ENCODE assay signal across 21 mouse cellular contexts in genomic region chr9:65508449-65508848, GRCm38 (mm10). TPM values are rescaled to one million over a fixed set of nuclear protein-coding genes. Genes with fewer than 3 reads are reported as not detected.
DNase-seq lines count a peak whose midpoint lies in the region; ATAC-seq and TF ChIP-seq lines count a peak whose summit lies in the region.
"Had no signal": no experiment of that assay in that cellular context is flagged by ENCODE, and none has a peak within 500 bp of the region (broad histone marks: within the 10 kb centered on the region; RNA-seq: fewer than 3 reads in every experiment).

No protein-coding gene starts in this region.

- peak; percentile 36 for DNase-seq in thymus, postnatal 4 days
- DNase-seq in thymus, postnatal 10 days (ENCODE audit: low spot score in 2 of 2), result no peak
- peak; percentile 30 for DNase-seq in MN1 (ENCODE audit: low spot score)
- DNase-seq in ovary, adult 18-20 months (ENCODE audit: low spot score), result no peak
- no peak for DNase-seq in frontal cortex, adult 2 months (ENCODE audit: extremely low spot score in 1 of 2, low spot score in 1 of 2)
- DNase-seq: adrenal gland, adult 2 months; adrenal gland, postnatal 25 days; cerebellum, adult 18-20 months; cerebellum, adult 9-11 months; cerebellum, postnatal 36 days; heart, adult 2 months; heart, postnatal 14 days had no signal

- 0 out of 2 replicates have a peak, but pooled peaks cover 3% of the 10 kb centered on the region for H3K27me3 ChIP-seq in intestine, embryonic 15.5 days (replicated peaks)
- no peaks in the 10 kb centered on the region for H3K27me3 ChIP-seq in intestine, postnatal 0 days (replicated peaks; ENCODE audit: control insufficient read depth, insufficient read depth, low read length)
- no peaks in the 10 kb centered on the region for H3K27me3 ChIP-seq in stomach, embryonic 16.5 days (ENCODE audit: control insufficient read depth, insufficient read depth, low read length)
- H3K27me3 ChIP-seq: embryonic facial prominence, embryonic 13.5 days; forebrain, embryonic 12.5 days; hindbrain, embryonic 13.5 days had no signal

- H3K9ac ChIP-seq in intestine, embryonic 15.5 days, result no peak overlapping the region
- H3K9ac ChIP-seq in intestine, postnatal 0 days (ENCODE audit: low read depth, low read length), result no peak overlapping the region
- no peak overlapping the region for H3K9ac ChIP-seq in stomach, embryonic 16.5 days (ENCODE audit: low read length)
- H3K9ac ChIP-seq: embryonic facial prominence, embryonic 13.5 days; forebrain, embryonic 12.5 days; heart, embryonic 15.5 days; hindbrain, embryonic 13.5 days had no signal

- TF ChIP-seq CTCF in intestine, postnatal 0 days (IDR thresholded peaks at IDR 0.05; ENCODE audit: low read depth), result no peak

- H3K9me3 ChIP-seq in intestine, embryonic 15.5 days, result no peaks in the 10 kb centered on the region
- no peaks in the 10 kb centered on the region for H3K9me3 ChIP-seq in intestine, postnatal 0 days (ENCODE audit: control insufficient read depth)
- no peaks in the 10 kb centered on the region for H3K9me3 ChIP-seq in stomach, embryonic 16.5 days (replicated peaks; ENCODE audit: control insufficient read depth, low read length)
- H3K9me3 ChIP-seq: embryonic facial prominence, embryonic 13.5 days; forebrain, embryonic 12.5 days; heart, embryonic 15.5 days; hindbrain, embryonic 13.5 days had no signal

- WGBS in intestine, embryonic 15.5 days, result 40% methylated on average over 7 of the region's 7 CpGs
- 22% methylated on average over 7 of the region's 7 CpGs for WGBS in intestine, postnatal 0 days
- WGBS in stomach, embryonic 16.5 days, result 32% methylated on average over 7 of the region's 7 CpGs

- H3K27ac ChIP-seq in intestine, embryonic 15.5 days, result no peak overlapping the region
- H3K27ac ChIP-seq in intestine, postnatal 0 days (ENCODE audit: low read depth, low read length), result no peak overlapping the region
- H3K27ac ChIP-seq in stomach, embryonic 16.5 days (ENCODE audit: low read length), result peak overlapping the region; percentile 10; the same call in 1 of the 2 replicates
- H3K27ac ChIP-seq: embryonic facial prominence, embryonic 13.5 days; forebrain, embryonic 12.5 days; heart, adult 2 months; heart, embryonic 15.5 days; hindbrain, embryonic 13.5 days had no signal

- H3K4me2 ChIP-seq in intestine, embryonic 15.5 days (replicated peaks), result no peak overlapping the region
- no peak overlapping the region for H3K4me2 ChIP-seq in intestine, postnatal 0 days (replicated peaks; ENCODE audit: low read depth)
- no peak overlapping the region for H3K4me2 ChIP-seq in stomach, embryonic 16.5 days (ENCODE audit: low read depth, low read length)
- H3K4me2 ChIP-seq: embryonic facial prominence, embryonic 13.5 days; forebrain, embryonic 12.5 days; heart, embryonic 11.5 days; heart, embryonic 15.5 days; hindbrain, embryonic 13.5 days had no signal

- H3K36me3 ChIP-seq in intestine, embryonic 15.5 days, result no peaks in the 10 kb centered on the region
- no peaks in the 10 kb centered on the region for H3K36me3 ChIP-seq in intestine, postnatal 0 days (ENCODE audit: control insufficient read depth, insufficient read depth)
- H3K36me3 ChIP-seq in stomach, embryonic 16.5 days (ENCODE audit: control insufficient read depth, insufficient read depth, low read length), result no peaks in the 10 kb centered on the region
- H3K36me3 ChIP-seq: embryonic facial prominence, embryonic 13.5 days; forebrain, embryonic 12.5 days; heart, embryonic 15.5 days; hindbrain, embryonic 13.5 days had no signal

- peaks cover 5% of the 10 kb centered on the region; the same call in 1 of the 2 replicates for H3K4me1 ChIP-seq in intestine, embryonic 15.5 days (replicated peaks)
- H3K4me1 ChIP-seq in intestine, postnatal 0 days (replicated peaks; ENCODE audit: control insufficient read depth, insufficient read depth, low read length), result no peaks in the 10 kb centered on the region
- H3K4me1 ChIP-seq in stomach, embryonic 16.5 days (ENCODE audit: control insufficient read depth, insufficient read depth, low read length), result no peaks in the 10 kb centered on the region
- H3K4me1 ChIP-seq: embryonic facial prominence, embryonic 13.5 days; forebrain, embryonic 12.5 days; hindbrain, embryonic 13.5 days had no signal

- peak; percentile 50 for ATAC-seq in intestine, embryonic 15.5 days
- no peak for ATAC-seq in intestine, postnatal 0 days
- no peak for ATAC-seq in stomach, embryonic 16.5 days (ENCODE audit: insufficient read depth, low FRiP score)
- ATAC-seq: forebrain, embryonic 16.5 days had no signal

- H3K4me3 ChIP-seq in intestine, embryonic 15.5 days (replicated peaks), result no peak overlapping the region
- H3K4me3 ChIP-seq in intestine, postnatal 0 days (ENCODE audit: low read depth, low read length), result no peak overlapping the region
- no peak overlapping the region for H3K4me3 ChIP-seq in stomach, embryonic 16.5 days (replicated peaks; ENCODE audit: low read length)
- H3K4me3 ChIP-seq: embryonic facial prominence, embryonic 13.5 days; forebrain, embryonic 12.5 days; heart, adult 2 months; heart, embryonic 15.5 days; hindbrain, embryonic 13.5 days had no signal

RNA-seq across cellular contexts. Expression of gene Ankdd1a, which starts 11.5 kb away (rescaled TPM):
- polyA plus RNA-seq in intestine, embryonic 15.5 days (2015; fragmentation: Nextera tagmentation; extraction: Ambion mirVana), result not detected in 2 replicates
- polyA plus RNA-seq in intestine, postnatal 0 days (2015; fragmentation: Nextera tagmentation; extraction: Ambion mirVana), result not detected in 2 replicates
- 0.19 and 0.65 TPM in 2 replicates for polyA plus RNA-seq in stomach, embryonic 16.5 days (2015; fragmentation: Nextera tagmentation; extraction: Ambion mirVana)
- polyA plus RNA-seq in frontal cortex, adult 2 months (2012; rRNA removed), result 2.3 and 2.4 TPM in 2 replicates
- polyA plus RNA-seq: embryonic facial prominence, embryonic 13.5 days; heart, adult 2 months; heart, embryonic 11.5 days; heart, embryonic 15.5 days had no signal

RNA-seq across cellular contexts. Expression of gene Spg21, which starts 47.7 kb away (rescaled TPM):
- polyA plus RNA-seq in intestine, embryonic 15.5 days (2015; fragmentation: Nextera tagmentation; extraction: Ambion mirVana), result 90.2 and 102 TPM in 2 replicates
- polyA plus RNA-seq in intestine, postnatal 0 days (2015; fragmentation: Nextera tagmentation; extraction: Ambion mirVana), result 85.8 and 86.3 TPM in 2 replicates
- 82.4 and 95.8 TPM in 2 replicates for polyA plus RNA-seq in stomach, embryonic 16.5 days (2015; fragmentation: Nextera tagmentation; extraction: Ambion mirVana)
- 26.9 and 28.9 TPM in 2 replicates for polyA plus RNA-seq in frontal cortex, adult 2 months (2012; rRNA removed)

Comparison
In these comparisons a context has a peak if more than half of its experiments do, and no peak if none do; other contexts are left out.
1. DNase-seq: peak in thymus, postnatal 4 days (single experiment) and MN1 (single experiment); none in thymus, postnatal 10 days (0 of 2), ovary, adult 18-20 months (single experiment) and frontal cortex, adult 2 months (0 of 2).